Mouse (Mus musculus): ENCODE measurements at regions not wholly inside any gene's neighbourhood (a gene's known extent, or its start where the extent isn't known, plus 50 kb on each side); places are given as distances from the start of the nearest gene placed in this dataset.

GRCm38 (mm10) chr3:144319468-144320205, 114.6 kb upstream of the Lmo4 start:
- TF ChIP-seq CTCF (IDR thresholded peaks at IDR 0.05) (no peak), POLR2A (IDR thresholded peaks at IDR 0.05; ENCODE audit: insufficient read depth, low read depth, low read length) (no peak), EP300 (IDR thresholded peaks at IDR 0.05; ENCODE audit: insufficient read depth, low read depth, low read length) (no peak)
